Mouse (Mus musculus): ENCODE data around the gene Lpcat3.
"Not testable (repeated sequence)": the region's sequence is repeated elsewhere in the genome, so short reads cannot be mapped to it uniquely, and the experiment has no call there.

Lpcat3 gene

DNA sequence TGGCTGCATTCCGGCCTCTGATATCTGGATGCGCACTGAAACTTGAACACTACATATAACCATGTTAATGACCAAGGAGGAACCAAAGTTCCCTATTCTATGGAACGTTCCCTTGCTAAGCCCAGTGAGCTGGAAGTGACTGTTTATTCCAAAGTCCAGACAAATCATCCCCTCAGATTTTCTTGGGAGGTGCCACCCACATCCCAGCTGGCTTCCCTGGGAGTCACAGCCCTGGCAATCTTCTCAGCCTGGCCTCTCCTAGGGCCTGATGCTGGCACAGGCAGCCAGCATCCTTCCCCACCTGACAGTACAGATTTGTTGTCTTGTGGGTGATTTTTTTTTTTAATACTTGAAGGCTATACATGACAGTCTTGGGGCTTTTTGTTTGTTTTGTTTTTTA lies 16.7 kb downstream of the Lpcat3 start:
- no peak for DNase-seq

DNA sequence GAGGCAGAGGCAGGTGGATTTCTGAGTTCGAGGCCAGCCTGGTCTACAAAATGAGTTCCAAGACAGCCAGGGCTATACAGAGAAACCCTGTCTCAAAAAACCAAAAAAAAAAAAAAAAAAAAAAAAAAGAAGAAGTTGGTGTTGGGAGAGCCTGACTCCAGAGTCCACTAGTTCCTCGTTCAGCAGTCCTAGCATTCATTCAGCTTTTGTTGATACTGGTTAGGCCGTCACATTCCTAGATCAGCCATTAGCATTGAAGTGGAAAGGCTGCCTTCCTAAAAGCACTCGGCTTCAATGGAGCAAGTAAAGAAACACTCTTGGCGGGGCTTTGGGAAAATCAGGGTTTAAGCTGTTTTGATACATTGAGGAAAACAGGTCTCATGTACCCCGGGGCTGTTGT lies 19.5 kb downstream of the Lpcat3 start:
- not testable (repeated sequence) for DNase-seq

DNA sequence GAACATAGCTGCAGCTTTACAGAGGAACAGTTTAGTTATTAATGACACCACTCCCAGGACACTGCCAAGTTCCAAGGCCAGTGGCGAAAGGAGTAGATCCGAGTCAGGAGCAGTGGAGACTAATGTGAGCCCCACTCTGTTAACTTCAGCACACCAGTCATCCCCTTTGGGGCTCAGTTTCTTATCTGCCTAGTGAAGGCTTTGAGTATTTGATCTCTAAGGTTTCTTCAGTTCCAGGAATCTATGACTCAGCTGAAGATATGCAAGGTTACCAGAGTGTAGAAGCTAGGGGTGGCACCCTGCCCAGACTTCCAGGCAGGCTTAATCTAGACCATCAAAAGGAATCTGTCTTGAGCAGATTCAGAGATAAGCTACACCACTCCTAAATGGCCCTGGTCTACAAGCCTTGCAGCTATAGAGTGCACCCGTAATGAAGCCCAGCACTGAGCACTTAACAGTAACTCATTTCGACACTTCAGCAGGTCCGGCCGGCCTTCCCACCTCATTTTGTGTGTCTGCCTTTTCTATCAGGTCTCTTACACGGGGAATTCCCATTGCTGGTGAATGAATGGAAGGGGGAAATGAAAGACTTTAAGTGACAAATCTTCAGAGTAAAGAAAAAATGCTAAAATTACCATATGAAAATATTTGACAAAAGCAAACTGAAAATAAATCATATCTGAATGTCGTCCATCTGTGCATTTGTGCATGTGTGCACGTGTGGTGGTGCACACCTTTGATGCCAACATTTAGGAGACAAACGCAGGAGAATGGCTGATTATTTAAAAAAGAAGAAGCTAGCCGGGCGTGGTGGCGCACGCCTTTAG lies 21.0 kb downstream of the Lpcat3 start:
- DNase-seq: no peak

DNA sequence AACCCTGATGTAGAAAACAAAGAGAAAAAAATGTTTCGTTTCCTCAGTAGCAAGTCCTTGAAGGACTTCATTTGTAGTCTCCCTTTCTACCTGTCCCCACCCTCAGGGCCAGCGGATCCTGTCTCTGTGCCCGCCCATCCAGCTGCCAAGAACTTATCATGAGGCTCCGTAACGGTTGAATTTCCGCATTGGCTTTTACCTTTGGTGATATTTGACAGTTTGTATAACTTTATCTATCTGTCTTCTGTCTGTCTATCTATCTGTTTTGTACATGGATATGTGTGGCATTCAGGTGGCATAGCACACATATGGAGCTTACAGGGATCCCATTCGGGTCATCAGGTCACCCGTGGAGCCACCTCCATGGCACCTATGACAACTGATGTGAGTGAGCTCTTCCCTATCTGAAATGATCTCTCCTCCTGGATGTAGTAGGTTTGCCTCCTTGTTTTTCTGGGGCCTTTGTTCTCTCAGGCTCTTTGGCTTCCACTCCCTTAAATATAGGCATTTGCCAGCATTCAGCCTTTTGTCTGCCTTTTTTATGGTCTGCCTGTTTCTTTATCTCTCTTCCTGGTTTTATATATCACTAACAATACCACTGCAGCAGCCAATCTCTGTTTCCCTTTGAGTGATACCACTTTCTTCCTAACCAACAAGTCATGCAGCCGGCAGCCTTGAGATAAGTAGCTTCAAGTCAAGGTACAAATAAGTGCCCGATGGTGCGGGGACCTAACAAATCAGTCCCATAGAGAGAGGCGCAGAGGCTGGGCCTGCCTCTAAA lies 23.0 kb downstream of the Lpcat3 start:
- no peak for DNase-seq

GRCm38 (mm10) chr6:124686644-124687043 lies 23.8 kb downstream of the Lpcat3 start:
- not testable (repeated sequence) for DNase-seq

- no peak for DNase-seq
Observed at GRCm38 (mm10) chr6:124688151-124688758, 25.4 kb downstream of the Lpcat3 start.

GRCm38 (mm10) chr6:124689011-124689410 lies 26.2 kb downstream of the Lpcat3 start:
- DNase-seq: no peak

DNA sequence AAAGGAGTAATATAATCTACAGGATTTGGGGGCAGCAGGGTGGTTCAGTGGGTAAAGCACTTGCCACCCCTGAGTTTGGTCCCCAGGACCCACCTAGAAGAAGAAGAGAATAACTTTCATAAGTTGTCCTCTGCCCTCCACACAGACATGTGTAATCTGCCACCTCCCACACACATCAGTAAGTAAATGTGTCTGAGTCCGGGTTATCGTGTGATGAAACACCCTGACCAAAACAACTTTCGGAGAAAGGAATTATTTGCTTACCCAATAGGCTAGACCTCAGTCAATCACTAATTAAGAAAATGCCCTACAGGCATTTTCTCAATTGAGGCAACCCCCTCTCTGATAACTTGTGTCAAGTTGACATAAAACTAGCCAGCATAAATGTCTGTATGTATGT lies 27.7 kb downstream of the Lpcat3 start:
- no peak for DNase-seq

- no peak for DNase-seq
Observed at GRCm38 (mm10) chr6:124693243-124693981, 30.6 kb downstream of the Lpcat3 start.

DNA sequence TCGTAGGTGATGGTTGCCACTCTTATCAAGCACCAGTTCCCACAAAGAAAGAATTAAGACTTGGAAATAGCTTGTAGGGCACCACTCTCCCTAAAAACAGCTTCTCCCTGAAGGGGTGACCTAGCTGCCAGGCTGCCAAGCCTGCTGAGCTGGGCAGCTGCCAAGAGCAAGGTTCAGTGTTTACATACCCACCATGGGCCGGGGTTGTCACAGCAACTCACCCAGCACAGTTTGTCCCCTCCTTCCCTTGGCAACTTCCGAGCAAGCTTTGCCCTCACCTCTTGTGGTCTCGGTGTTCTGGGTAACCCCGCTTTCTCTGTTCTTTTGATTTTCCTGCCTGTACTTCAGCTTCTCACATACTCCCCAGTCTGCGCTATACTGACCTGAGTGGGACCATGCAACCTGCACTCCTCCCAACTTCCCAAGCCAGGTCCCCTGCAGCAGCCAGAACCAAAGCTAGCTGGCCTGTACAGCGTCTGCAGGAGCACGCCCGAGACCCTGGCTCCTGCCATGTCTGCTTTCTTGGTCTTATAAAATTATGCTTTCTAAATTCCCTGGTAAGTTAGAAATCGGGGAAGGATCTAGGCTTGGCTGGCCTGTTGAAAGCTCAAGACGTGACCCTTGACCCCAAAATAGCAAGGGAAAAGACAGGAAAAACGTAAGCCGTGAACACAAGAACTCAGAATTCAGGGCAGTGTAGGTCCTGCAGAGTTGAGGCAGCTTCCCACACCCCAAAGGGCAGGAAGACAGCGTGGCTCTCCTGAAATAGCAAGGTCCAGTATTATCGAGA lies 31.5 kb downstream of the Lpcat3 start:
- peak; percentile 56 for DNase-seq

DNA sequence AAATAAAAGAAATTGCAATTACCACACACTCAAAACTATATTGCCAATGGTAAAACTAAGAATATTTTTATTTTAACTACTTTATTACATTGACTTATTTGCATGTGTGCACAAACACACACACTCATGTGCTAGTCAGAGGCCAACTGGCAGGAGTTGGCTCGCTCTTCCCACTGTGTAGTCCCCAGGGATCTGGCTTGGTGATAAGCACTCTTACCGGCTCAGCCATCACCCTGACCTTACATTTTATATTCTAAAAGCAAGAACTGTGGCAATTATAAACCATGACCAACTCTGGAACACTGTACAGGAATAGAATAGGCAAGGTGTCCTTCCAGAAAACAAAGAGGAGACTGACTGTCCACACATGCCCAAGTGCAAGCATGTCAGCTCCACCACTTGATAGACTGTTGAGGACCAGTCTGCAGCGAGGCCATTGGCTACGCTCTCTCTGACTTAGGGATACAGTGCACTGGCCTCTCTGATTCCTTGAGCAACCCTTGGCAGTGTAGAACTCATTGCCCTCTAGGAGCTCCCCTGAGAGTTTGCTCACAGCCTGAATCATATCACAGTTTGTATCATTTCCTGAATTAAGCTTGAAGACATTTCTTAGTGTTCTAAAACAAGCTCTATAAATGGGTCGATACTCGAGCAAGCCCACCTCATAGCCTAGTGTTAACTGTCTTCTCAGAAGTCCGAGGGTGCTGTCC lies 33.8 kb downstream of the Lpcat3 start:
- no peak for DNase-seq

DNA sequence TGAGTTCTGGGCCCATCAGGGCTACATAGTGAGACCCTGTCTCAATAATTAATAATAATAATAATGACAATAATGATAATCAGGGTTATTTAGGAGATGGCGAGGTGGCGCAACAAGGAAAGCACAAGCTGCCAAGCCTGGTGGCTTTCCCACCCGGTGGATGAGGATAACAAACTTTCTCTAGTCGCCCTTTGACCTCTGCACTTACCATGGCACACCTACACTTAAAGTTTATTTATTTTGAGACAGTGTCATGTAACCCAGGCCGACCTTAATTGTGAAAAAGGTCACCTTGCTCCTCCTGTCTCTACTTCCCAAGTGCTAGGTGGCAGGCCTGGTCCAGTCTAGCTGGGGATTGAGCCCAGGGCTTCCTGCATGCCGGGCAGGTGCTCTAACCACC lies 35.9 kb downstream of the Lpcat3 start:
- DNase-seq: no peak

- no peak for DNase-seq
Observed at GRCm38 (mm10) chr6:124699366-124699765, 36.5 kb downstream of the Lpcat3 start.

GRCm38 (mm10) chr6:124699962-124700610 lies 37.3 kb downstream of the Lpcat3 start:
- no peak for DNase-seq

GRCm38 (mm10) chr6:124701338-124701737 lies 38.5 kb downstream of the Lpcat3 start:
- DNase-seq: peak; percentile 63

GRCm38 (mm10) chr6:124702102-124702783 lies 39.4 kb downstream of the Lpcat3 start:
- DNase-seq: no peak

DNA sequence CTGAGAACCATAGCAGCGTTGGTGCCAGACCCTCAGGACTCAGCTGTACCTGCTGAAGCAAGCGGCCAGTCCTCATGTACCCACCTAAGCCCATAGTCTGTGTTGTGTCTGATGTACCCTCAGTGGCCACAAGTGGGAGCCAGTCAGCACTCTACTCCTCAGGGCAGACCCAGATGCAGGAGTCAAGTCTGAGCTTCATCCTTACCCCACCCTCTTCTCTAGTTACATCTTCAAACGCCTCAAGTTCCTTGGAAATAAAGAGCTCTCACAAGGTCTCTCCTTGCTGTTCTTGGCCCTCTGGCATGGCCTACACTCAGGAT lies 39.9 kb downstream of the Lpcat3 start:
- DNase-seq: peak; percentile 85

DNA sequence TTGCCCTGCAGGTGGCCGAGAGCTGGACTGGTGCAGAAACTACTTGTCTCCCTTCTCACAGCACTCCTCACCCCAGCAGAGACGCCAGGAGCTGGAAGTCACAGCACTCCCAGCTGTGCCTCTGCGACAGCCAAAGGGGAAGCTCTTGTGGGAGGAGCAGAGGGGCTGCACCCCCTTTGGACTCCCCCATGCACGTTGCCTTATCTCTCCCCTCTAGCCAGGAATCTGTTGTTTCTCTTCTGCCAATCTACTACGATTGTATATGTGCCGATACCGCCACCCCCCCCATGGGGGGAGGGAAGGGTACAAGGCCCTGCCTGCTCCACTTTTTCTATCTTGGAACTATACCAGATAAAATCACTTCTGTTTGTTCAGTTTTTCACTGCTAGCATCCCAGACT lies 41.0 kb downstream of the Lpcat3 start:
- no peak for DNase-seq

- DNase-seq: no peak
Observed at GRCm38 (mm10) chr6:124704417-124704816, 41.6 kb downstream of the Lpcat3 start.

DNA sequence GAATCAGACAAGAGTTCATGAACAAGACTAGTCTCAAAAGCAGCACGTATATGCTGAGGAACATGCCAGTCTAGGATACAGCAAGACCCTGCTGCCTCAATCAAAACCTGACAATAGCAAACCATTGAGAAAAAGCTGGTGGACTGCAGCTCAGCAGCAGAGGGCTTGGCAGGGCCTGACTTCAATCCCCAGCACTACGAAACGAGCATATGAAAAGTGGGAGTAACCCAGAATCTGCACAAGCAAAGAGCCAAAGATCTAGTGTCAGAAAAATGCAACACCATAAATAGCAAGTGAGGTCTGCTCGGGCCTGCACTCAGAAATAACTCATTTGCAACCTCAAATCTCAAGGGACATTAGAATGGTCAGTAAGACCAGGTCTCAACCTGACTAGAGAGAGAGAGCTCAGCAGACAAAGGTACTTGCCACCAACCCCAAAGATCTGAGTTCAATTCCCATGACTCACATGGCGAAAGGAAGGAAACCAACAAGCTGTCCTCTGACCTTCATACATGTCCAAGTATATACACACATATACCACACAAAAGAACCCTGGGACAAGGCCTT lies 43.3 kb downstream of the Lpcat3 start:
- no peak for DNase-seq
